Mouse (Mus musculus): ENCODE data around the gene Olfr523. TPM values are rescaled to one million over a fixed set of nuclear protein-coding genes. Genes with fewer than 3 reads are reported as not detected.
"Not testable (repeated sequence)": the region's sequence is repeated elsewhere in the genome, so short reads cannot be mapped to it uniquely, and the experiment has no call there.

Gene Olfr523
- not detected for total RNA-seq (2021)
- long read RNA-seq, experiment 1, result 0 reads
- long read RNA-seq, experiment 2, result 0 reads

DNA sequence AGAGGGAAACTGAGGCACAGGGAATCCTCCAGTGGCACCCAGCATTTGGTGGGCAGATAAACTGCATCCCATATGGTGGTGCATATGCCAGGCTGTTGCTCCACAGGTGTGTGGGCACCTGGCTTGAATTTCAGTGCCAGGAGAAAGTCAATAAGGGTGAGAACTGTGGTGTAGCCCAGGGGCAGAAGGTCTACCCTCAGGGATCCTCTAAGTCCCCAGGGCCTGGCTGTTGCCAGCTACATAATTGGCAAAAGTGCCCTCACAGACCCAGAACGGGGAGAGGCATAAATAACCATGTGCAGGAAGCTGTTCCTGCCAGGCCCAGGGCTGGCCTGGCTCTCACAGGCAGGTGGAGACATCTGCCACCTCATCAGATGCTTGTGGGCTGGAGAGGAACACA is at the start of gene Olfr523:
Olfr523 (plus strand) TSS at position 282 of the 400 bp plus-strand sequence.
- DNase-seq (ENCODE audit: low spot score in 2 of 2), result no peak

DNA sequence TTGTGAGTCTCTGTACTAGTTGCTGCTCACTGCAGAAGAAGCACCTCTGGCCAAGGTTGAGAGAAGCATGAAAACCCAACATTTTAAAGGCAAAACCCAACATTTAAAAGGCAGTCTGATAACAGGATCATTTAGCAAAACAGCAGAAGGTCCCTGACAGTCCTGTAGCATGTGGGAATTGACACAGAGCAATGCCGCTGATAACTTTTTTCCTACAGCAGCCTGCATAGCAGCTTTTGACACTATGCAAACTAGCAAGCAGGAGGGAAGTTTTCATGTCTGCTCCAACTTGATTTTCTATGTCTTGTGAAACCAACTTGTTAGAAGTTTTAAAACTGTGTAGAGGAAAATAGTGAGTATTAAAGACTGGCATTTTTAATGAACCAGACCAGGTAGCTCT is 48.6 kb upstream of the Olfr523 start:
- no peak for DNase-seq (ENCODE audit: low spot score in 2 of 2)

DNA sequence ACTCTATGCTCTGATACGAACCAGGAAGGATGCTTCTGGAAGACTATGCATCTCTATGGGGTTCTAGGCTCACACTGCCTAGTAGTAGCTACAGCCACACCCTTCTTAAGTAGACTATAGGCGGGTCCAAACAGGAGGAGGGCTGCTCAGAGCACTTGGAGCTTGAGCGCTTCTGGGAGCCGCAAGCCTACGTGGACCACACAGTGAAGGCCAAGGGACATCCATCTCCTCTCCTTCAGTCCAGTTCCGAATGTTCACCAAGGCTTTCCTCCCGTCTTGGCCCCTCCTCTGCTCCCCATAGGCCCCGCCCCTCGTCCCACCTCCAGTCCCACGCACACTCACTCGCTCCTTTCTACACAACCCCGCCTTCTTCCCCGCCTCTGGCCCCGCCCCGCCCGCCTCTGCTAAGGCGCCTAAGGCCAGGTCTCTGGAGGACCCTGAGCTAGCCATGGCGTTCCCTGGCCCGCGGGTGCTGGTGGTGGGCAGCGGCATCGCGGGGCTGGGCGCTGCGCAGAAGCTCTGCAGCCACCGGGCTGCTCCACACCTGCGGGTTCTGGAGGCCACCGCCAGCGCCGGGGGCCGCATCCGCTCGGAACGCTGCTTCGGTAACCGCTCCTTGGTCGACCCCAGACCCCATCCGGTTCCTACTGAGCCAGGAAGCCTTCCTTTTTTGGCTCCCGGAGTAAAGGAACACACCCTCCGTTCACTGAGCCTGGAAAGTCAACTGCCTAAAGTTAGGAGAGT is 47.6 kb upstream of the Olfr523 start:
- peak; percentile 91 to 92 for DNase-seq (ENCODE audit: low spot score in 2 of 2)

DNA sequence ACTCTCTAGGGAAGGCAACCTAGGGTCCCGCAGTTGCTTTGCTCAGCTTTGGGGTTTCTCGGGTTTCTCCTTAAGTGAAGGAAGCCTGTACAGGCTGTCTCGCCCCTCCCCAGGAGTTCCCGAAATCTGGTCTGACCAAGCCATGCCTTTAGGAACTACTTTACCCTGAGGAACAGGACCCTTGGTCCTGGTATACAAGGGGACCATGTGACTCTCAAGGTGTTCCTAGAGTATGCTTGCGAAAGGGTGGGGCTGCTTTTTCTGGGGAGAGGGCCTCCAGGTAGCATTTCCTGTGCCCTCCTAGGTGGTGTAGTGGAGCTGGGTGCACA is 47.0 kb upstream of the Olfr523 start:
- DNase-seq (ENCODE audit: low spot score in 2 of 2), result no peak

DNA sequence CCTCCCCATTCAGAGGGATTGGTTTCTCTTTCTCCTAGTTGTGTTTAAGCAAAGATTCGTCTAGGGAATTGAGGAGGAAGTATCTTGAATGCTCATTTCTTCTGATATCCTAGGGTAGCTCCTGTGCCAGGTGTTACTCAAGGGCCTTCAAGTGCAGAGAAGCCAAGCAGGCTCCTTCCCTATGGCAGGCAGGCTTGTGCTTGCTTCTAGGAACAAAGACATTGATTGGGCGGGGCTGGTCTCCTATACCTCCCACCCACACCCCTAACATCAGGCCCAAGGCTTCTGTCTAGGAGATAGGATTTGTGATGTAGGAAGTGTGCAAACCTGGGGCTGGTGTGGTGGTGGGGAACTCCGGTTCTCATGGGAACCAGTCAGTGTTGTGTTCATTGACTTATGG is 46.1 kb upstream of the Olfr523 start:
- DNase-seq (ENCODE audit: low spot score in 2 of 2), result no peak

DNA sequence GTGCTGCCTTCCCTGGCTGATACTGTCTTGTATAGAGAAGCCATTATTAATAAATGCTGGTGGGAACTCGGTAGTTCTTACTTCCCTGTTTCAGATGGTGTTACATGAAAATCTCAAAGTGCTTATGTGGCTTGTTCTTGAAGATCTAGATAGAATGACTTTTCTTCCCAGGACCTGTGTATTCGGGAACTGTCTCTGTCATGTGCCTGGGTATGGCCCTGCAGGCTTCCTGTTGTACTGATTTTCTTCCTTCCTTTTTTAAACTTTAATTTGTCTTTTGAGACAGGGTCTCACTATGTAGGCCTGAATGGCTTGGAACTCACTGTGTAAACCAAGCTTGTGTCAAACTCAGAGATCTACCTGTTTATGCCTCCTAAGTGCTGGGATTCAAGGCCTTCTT is 45.1 kb upstream of the Olfr523 start:
- no peak for DNase-seq (ENCODE audit: low spot score in 2 of 2)

DNA sequence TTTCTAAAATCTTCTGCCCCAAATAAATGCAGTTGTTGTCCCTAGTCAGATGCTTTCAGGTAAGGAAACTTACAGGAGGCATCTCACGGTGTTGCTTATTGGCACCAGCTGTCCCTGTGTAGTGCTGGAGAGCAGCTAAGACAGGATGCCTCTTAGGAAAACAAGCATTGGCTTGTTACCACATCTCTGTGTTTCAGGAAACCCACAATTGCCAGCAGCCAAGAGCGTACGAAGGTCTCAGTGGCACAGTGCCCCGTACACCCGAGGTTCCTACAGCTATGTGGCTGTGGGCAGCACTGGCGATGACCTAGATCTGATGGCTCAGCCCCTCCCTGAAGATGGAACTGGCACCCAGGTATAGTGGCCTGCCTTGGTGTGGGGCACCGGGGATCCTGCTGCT is 40.8 kb upstream of the Olfr523 start:
- not testable (repeated sequence) for DNase-seq (ENCODE audit: low spot score in 2 of 2)

DNA sequence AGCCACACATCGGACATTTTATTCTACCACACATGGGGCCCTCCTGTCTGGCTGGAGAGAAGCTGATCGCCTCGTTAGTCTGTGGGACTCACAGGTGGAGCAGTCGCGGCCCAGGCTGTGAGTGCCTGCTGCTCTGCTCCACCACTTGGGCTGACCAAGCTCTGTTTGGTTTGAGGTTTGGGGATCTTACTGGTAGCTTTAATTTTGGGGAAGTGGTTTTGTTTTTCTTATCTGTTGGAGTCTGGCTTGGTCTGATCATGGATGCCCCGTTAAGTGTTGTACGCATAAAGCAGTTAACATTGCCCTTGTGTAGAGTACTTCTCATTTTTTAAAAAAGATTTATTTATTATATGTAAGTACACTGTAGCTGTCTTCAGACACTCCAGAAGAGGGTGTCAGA is 39.0 kb upstream of the Olfr523 start:
- not testable (repeated sequence) for DNase-seq (ENCODE audit: low spot score in 2 of 2)

DNA sequence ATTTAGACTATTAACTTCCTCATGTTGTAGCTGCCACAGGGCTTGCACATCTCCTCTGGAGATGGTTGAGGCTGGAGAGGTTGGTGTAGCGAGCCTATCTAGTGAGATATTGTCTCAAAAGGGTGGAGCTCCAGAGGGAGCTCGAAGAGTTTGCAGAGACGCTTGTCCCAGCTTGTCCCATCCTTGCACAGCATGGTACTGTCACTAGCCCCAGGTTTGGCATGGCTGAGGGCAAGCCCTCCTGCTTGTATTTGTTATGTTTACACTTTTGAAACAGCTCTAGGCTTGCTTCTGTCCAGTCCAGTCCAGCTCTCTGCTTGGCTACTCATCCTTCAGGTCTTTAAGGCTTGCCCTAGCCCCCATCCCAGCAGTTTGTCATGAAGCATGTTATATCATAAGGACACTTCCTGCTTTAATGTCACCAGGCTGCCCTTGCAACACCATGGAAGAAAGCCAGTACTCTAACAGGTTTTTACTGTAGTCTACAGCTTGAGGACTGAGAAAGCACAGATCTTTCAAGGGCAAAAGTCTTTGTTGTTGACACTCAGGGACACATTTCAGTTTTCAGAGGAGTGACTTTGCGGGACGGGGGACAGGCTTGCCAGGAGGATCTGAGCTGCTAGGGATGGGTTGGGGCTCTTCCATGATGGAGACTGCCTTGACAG is 37.8 kb upstream of the Olfr523 start:
- DNase-seq (ENCODE audit: low spot score in 2 of 2), result no peak

DNA sequence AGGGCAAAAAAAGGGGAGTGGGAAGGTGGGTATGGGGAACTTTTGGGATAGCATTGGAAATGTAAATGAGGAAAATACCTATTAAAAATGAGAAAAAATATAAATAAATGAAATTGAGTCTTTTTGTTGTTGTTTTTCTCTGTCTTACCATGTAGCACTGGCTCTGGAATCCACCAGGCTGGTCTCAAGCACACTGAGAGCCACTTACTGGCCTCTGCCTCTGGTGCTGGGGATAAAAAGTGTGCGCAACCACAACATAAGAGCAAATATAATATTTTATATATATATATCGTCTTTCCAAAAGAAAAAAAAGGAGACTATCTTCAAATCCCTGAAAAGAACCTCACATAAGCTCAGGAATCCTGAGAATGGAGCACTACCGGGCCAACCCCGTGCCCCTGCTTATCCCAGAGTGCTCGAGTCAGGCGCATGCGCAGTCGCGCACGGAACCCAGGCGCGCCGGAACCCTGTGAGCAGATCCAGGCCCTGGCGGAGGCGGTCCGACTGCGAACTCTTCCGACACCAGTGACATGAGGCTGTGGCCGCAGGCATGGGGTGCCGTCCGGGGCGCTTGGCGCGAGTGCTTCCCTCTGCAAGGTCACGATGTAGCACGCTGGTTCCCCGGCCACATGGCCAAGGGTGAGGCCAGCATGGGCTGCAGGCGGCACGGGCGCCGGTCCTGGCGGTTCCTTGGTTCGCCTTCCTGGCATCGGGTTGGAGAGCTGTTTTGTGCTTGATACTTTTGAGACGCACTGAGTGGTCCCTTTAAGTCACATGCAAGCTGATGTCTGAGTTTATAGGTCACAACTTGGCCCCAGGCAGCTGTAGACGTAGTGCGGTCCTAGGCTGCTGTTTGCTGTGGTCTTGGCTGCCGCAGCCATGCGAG is 35.6 kb upstream of the Olfr523 start, which contains the start of gene Mtg1:
Mtg1 (plus strand) TSS at position 430 of the 886 bp plus-strand sequence.
- peak; percentile 99 for DNase-seq (ENCODE audit: low spot score in 2 of 2)

DNA sequence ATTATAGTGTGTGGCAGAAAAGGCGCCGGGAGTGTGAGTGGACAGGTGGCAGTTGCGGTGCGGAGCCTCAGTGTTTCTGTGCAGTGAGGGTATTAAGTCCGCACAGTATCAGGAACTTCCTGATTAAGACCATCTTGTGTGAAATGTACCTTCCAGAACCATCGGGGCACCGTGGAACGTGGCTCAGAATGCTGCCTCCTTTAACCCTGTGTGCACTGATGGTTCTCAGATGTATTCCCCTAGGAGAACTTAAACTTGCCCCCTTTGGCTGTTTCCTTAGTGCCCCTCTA is 35.1 kb upstream of the Olfr523 start:
- DNase-seq (ENCODE audit: low spot score in 2 of 2), result no peak

DNA sequence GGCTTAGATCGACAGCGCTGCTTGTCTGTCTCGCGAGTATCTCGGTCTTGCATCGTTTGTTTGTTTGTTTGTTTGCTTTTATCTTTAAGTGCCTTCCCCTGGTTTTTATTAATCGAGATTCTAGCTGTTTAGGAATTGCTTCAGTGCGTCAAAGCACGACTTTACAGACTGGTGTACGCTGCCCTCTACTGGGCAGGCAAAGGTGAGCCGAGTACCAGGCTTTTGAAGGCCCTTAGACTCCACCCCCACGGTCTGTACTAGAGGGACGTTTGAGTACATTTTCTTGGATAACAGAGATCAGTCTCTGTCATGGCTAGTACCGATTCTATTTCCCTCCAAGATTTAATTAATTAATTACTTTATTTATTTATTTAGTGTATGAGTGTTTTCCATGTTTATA is 31.7 kb upstream of the Olfr523 start:
- DNase-seq (ENCODE audit: low spot score in 2 of 2), result peak; percentile 57 to 64

DNA sequence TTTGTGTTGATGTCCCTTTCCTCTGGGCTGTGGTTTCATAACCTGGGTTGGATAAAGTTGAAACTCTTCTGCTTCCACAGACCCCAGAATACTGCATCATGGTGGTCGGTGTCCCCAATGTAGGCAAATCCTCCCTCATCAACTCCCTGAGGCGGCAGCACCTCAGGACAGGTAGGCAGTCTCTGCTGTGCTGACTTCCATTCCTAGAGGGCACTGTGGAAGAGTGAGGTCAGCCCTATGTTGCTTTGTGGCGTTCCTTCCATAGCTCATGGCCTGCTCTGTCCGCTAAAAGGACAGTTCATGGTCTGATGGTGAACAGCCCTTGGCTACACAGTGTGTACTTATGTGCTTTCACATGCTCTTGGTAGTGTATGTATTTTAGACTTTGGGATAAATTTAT is 28.5 kb upstream of the Olfr523 start:
- DNase-seq (ENCODE audit: low spot score in 2 of 2), result no peak

DNA sequence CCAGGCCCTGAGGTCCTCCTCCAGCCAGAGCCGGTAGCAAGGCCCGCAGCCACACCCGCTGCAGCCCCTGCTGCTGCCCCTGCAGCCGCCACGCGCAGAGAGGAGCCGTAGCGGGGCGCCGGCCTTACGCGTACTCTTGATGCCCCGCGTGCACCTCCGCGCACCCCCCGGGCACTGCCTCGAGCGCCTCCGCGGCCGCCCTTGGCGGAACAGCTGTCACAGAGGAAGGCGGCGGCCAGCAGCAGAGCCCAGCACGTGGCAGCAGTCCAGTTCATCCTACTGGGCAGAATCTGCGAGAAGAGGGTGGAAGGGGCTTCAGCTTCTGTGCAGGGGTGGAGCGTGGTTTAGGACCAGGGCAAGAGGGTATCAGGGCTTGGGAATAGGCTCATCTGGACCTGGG is 19.6 kb upstream of the Olfr523 start:
- peak in 1 of 2 experiments; percentile 9 for DNase-seq (ENCODE audit: low spot score in 2 of 2)

DNA sequence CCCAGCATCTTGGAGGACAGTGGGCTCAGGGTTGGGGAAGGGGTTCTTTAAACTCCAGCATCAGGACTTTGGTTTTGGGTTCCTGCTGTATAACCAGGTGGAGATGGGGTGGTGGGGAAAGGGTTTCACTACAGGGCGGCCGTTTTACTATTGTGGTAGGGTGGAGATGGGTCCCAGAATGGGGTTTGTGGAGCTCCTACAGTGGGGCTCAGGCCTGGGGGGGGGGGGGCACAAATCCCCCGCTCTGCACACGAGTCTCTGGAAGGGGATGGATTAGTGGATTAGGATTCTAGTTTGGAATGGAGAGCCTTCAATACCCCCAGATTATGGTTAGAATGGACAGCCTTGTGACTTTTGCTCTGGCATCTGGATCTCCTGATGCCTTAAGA is 19.2 kb upstream of the Olfr523 start:
- no peak for DNase-seq (ENCODE audit: low spot score in 2 of 2)

DNA sequence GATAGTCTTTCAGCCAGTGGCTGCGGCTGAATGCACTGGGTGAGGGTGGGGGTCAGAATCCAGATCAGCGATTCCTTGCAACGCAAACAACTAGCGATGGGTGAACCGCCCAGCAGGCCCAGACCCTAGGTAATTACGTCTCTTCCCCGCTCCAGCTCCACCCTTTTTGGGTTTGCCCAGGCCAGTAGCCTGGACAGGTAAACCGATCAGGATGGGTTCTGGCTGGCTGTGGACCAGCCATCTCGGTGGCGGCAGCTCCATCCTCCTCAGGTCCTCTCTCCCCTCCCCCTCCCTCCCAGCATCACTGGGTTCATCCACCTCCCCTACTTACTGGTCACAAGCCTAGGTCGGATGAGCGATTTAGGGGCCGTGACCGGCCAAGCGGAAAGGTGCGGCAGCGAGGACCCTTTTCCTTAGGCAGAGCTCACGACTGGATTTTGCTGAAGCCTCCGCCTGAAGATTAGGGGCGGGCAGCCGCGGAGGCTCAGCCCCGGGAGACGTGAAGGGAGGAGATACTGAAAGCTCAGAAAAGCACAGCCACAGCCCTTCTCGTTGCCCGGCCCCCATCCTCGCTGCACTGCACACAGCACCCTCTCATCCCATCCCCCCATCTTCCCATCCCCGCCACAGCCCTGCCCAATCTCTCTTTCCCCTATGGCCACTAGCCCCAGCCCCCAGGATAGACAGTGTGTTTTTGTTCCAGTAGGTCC is 18.6 kb upstream of the Olfr523 start, which contains the start of gene Sprn:
Sprn (minus strand) TSS at position 660 of the 710 bp plus-strand sequence.
- no peak for DNase-seq (ENCODE audit: low spot score in 2 of 2)

DNA sequence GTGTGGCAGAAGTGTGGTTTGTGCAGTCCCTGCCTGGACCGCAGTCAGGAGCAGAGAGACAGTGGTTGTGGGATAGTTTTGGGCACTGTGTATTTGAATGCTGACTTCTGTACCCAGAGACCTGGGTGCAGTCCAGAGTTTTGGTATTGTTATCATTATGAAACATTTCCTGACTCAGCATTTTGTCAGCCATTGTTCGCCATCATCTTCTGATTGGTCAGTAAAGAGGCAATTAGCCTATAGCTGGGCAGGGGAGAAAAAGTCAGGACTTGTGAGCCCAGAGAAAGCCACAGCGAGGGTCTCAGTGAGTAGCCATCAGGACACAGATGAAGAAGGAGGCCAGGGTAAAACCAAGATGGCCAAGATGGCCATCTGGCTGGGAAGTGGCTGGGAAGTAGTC is 12.7 kb upstream of the Olfr523 start:
- no peak for DNase-seq (ENCODE audit: low spot score in 2 of 2)

DNA sequence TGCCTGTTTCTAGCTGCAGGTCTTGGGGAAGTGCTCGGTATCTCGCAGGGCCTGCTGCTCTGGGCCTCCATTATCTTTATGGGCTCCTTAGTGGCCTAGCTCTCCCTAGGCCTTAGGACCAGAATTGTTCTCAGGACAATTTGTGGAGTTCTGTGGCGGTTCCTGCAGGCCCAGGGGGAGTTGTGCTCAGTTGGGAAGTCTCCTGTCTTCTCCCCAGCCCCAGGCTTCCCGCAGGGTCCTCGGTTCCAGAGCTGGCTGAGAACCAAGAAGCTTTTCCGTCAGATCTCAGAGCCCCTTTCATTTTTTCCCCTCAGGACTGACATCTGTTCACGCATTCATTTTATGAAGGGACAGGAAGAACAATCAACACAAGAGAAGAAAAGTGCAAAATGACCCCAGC is 8.4 kb upstream of the Olfr523 start, which contains the start of gene Olfr522:
Olfr522 (minus strand) TSS at position 101 of the 400 bp plus-strand sequence.
- DNase-seq (ENCODE audit: low spot score in 2 of 2), result no peak

DNA sequence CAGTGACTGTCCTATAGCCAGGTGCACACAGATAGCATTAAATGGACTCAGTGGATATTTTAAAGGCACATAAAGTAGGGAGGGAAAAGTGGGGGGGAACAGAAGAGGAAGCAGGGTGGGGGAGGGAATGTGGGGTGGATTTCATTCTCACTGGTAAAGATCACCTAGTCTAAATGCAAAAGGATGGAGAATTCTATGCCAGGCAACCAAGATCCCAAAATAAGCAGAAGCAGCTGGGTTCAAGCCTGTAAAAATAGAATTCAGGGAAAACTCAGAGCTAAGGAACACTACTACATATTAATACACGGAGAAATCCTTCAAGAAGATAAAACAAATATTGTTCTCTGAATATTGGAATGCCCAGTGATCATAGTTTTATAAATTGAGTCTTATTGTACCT is 5.1 kb upstream of the Olfr523 start:
- DNase-seq (ENCODE audit: low spot score in 2 of 2), result no peak

DNA sequence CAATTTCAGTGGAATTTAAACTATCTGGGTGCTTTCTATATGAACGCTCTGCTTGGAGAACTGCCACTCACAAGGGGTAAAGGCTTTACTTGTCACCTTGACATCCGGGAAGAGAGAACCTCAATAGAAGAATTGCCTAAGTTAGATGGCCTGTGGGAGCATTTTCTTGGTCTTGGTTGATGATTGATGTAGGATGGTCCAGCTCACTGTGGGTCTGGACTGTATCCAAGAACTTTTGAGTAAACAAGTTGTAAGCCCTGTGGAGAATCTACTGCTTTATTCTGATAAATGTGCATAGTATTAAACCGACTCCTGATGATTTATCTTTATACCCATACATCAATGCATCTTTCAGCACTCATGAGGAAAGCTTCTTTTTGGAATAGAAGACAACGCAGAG is 3.6 kb upstream of the Olfr523 start:
- DNase-seq (ENCODE audit: low spot score in 2 of 2), result no peak

DNA sequence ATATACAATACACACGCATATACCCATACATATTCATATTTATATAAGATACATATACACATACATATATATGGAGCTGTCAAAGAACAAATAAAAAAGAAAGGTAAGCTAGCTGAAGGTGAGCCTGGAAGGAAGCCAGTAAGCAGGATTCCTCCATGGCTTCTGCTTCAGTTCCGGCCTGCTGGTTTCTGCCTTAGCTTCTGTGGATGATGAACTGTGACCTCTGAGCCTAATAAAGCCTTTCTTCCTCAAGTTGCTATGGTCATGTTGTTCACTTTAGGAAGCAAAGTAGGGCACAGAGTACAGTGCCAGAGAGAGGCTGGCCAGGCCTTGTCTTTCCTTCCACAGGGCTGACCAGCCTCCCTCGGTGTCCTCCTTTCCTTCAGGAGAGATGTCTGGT is 2.2 kb upstream of the Olfr523 start:
- no peak for DNase-seq (ENCODE audit: low spot score in 2 of 2)
